ENCODE assay signal across 8 mouse cellular contexts in the genomic region with DNA sequence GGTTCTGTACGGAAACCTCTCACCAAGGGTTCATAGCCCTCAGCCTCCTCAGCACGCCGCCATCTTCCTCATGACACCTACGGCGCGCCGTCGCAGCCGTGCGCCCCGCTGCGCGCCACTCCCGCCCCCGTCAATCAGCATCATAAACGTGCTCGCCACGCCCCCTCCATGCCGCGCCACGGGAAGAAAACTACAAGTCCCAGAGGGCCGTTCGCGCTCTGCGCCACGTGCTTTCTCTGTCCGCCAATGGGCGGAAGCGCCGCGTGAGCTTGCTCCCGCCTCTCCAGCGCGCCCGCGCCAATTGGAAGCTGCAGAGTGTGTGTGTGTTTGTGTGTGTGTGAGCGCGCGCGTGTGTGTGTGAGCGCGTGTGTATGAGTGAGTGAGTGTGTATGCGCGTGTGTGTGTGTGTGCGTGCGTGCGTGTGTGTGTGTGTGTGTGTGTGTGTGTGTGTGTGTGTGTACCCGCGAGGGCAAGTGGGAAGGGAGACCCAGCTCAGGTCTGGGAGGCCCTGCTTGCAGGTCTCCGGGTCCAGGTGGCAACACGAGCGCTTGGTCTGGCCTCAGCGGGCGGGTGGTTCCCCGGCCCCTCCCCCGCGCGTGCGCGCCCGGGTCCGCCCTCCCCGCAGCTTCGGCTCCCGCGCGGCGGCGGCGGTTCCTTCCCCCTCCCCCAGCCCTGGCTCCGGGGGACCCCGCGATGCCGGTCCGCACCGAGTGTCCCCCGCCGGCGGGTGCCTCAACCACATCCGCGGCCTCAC. TPM values are rescaled to one million over a fixed set of nuclear protein-coding genes. Genes with fewer than 3 reads are reported as not detected.
DNase-seq lines count a peak whose midpoint lies in the region; ATAC-seq lines count a peak whose summit lies in the region.

A gene (plus strand): TSS at position 183 of the 754 bp plus-strand sequence.

- ATAC-seq in hindbrain, embryonic 11.5 days (ENCODE audit: low FRiP score), result peak; percentile 97

- H3K4me1 ChIP-seq in hindbrain, embryonic 11.5 days (replicated peaks; ENCODE audit: control insufficient read depth, insufficient read depth, low read length), result peaks cover 3% of the 10 kb centered on the region; the same call in 1 of the 2 replicates

- DNase-seq in Muller cell, postnatal 12 days (ENCODE audit: inconsistent ontology term), result peak; percentile 99
- peak; percentile 99 for DNase-seq in cerebellum, adult 9-11 months
- DNase-seq in frontal cortex, adult 2 months (ENCODE audit: extremely low spot score in 1 of 2, low spot score in 1 of 2), result peak; percentile 98 to 99
- peak; percentile 99 for DNase-seq in hindbrain, embryonic 11.5 days (ENCODE audit: low spot score)
- DNase-seq in layer of hippocampus, postnatal 10 days (ENCODE audit: low spot score in 2 of 2), result peak; percentile 99
- peak; percentile 99 for DNase-seq in lung, postnatal 10 days
- peak; percentile 99 for DNase-seq in ovary, postnatal 36 days (ENCODE audit: low spot score)
- DNase-seq in thymus, postnatal 25 days, result peak; percentile 99

- WGBS in hindbrain, embryonic 11.5 days, result 0% methylated on average over 67 of the region's 81 CpGs

- no peaks in the 10 kb centered on the region for H3K9me3 ChIP-seq in hindbrain, embryonic 11.5 days (ENCODE audit: control insufficient read depth, low read length)

- H3K9ac ChIP-seq in hindbrain, embryonic 11.5 days (ENCODE audit: low read depth, low read length), result peak within 1 kb of the TSS; percentile 83

- H3K4me2 ChIP-seq in hindbrain, embryonic 11.5 days (replicated peaks; ENCODE audit: low read depth, low read length), result peak within 1 kb of the TSS; percentile 78

- H3K27ac ChIP-seq in hindbrain, embryonic 11.5 days (ENCODE audit: low read depth, low read length), result peak within 1 kb of the TSS; percentile 63; the same call in 1 of the 2 replicates

- H3K4me3 ChIP-seq in hindbrain, embryonic 11.5 days (ENCODE audit: low read depth, low read length), result peak within 1 kb of the TSS; percentile 77

- no peaks in the 10 kb centered on the region for H3K36me3 ChIP-seq in hindbrain, embryonic 11.5 days (ENCODE audit: control insufficient read depth, insufficient read depth, low read length)

- no peaks in the 10 kb centered on the region for H3K27me3 ChIP-seq in hindbrain, embryonic 11.5 days (ENCODE audit: control insufficient read depth, insufficient read depth, low read length)

RNA-seq across cellular contexts. Expression of the gene that starts here (rescaled TPM):
- 44.8 and 49.9 TPM in 2 replicates for polyA plus RNA-seq in frontal cortex, adult 2 months (2012; rRNA removed)
- polyA plus RNA-seq in hindbrain, embryonic 11.5 days (2014; fragmentation: Nextera tagmentation; extraction: Ambion mirVana), result 26.0 and 28.7 TPM in 2 replicates
- 10 to 100 TPM; 38.0 to 39.3 TPM for total RNA-seq in layer of hippocampus, postnatal 10 days (2021)

Comparison
In these comparisons a context has a peak if more than half of its experiments do, and no peak if none do; other contexts are left out.
1. Peak in every context shown above with its lines: DNase-seq, ATAC-seq, H3K4me3 ChIP-seq and H3K27ac ChIP-seq.